Mouse (Mus musculus): Measurements from ENCODE around the gene Ankrd34b. TPM values are rescaled to one million over a fixed set of nuclear protein-coding genes. Genes with fewer than 3 reads are reported as not detected.

Gene Ankrd34b
- polyA plus RNA-seq (2012; rRNA removed), result 1.7 and 2.1 TPM in 2 replicates

GRCm38 (mm10) chr13:92425758-92426264, at the start of gene Ankrd34b:
Gene Ankrd34b, plus strand, starts transcription at chr13:92425896.

GRCm38 (mm10) chr13:92483852-92484463, 58.3 kb downstream of the Ankrd34b start, which contains the start of gene Fam151b:
Gene Fam151b, minus strand, starts transcription at chr13:92484015.

Other genes with a start within 250 kb of the Ankrd34b start
- gene Gm20379, start 119.9 kb upstream of the Ankrd34b start, polyA plus RNA-seq (2012; rRNA removed), result not detected in 2 replicates
- gene Dhfr, start 71.2 kb upstream of the Ankrd34b start, polyA plus RNA-seq (2012; rRNA removed), result 7.0 and 8.6 TPM in 2 replicates
- 29.6 and 34.3 TPM in 2 replicates for gene Msh3, start 70.9 kb upstream of the Ankrd34b start, polyA plus RNA-seq (2012; rRNA removed)
- 5.5 and 5.7 TPM in 2 replicates for gene Fam151b, start 58.1 kb downstream of the Ankrd34b start, polyA plus RNA-seq (2012; rRNA removed)
- 18.3 and 18.4 TPM in 2 replicates for gene Zfyve16, start 105.0 kb downstream of the Ankrd34b start, polyA plus RNA-seq (2012; rRNA removed)
- not detected in 2 replicates for gene Spz1, start 150.3 kb downstream of the Ankrd34b start, polyA plus RNA-seq (2012; rRNA removed)
- gene Serinc5, start 185.2 kb downstream of the Ankrd34b start, polyA plus RNA-seq (2012; rRNA removed), result 33.0 and 34.0 TPM in 2 replicates